Mouse (Mus musculus) T-helper 1 cell (primary cell): ENCODE results near the gene Zfp941.

Source experiments
- in situ Hi-C: fragments of 300-600 bp; cut with MboI, MseI; formaldehyde crosslinking; loops from one replicate; pipeline ENCODE4 v1.15.1; 2025; ENCODE audit warnings: high pct_unique_total_duplicates

Zfp941 gene

GRCm38 (mm10) chr7:140821653-140822329 lies at the start of gene Zfp941:
TSS of gene Zfp941 (minus strand) at chr7:140822178.
- in situ Hi-C loops, result no loop called here

- in situ Hi-C loops, result no loop called here
Observed at GRCm38 (mm10) chr7:140864761-140865160, 42.8 kb upstream of the Zfp941 start.

- in situ Hi-C loops, result no loop called here
Observed at GRCm38 (mm10) chr7:140860728-140861127, 38.8 kb upstream of the Zfp941 start.

- in situ Hi-C loops, result no loop called here
Observed at GRCm38 (mm10) chr7:140859997-140860396, 38.0 kb upstream of the Zfp941 start.

GRCm38 (mm10) chr7:140858746-140859145 lies 36.8 kb upstream of the Zfp941 start:
- in situ Hi-C loops, result no loop called here

- in situ Hi-C loops, result no loop called here
Observed at GRCm38 (mm10) chr7:140857550-140858505, 35.9 kb upstream of the Zfp941 start, which contains the start of gene Bet1l. TSS of gene Bet1l (minus strand) at chr7:140857577.

- in situ Hi-C loops, result no loop called here
Observed at GRCm38 (mm10) chr7:140856785-140857549, 35.0 kb upstream of the Zfp941 start, which contains the start of gene Ric8a. TSS of gene Ric8a (plus strand) at chr7:140856957.

GRCm38 (mm10) chr7:140855860-140856784 lies 34.1 kb upstream of the Zfp941 start, which contains the start of gene Gm45785:
TSS of gene Gm45785 (minus strand) at chr7:140856331.
- in situ Hi-C loops, result no loop called here

- in situ Hi-C loops, result no loop called here
Observed at GRCm38 (mm10) chr7:140855181-140855580, 33.2 kb upstream of the Zfp941 start.

GRCm38 (mm10) chr7:140854483-140854882 lies 32.5 kb upstream of the Zfp941 start:
- in situ Hi-C loops, result no loop called here

- in situ Hi-C loops, result no loop called here
Observed at GRCm38 (mm10) chr7:140853386-140853785, 31.4 kb upstream of the Zfp941 start.

GRCm38 (mm10) chr7:140851916-140852315 lies 29.9 kb upstream of the Zfp941 start:
- in situ Hi-C loops, result no loop called here

- in situ Hi-C loops, result no loop called here
Observed at GRCm38 (mm10) chr7:140848591-140848990, 26.6 kb upstream of the Zfp941 start.

GRCm38 (mm10) chr7:140847755-140848580 lies 26.0 kb upstream of the Zfp941 start, which contains the start of gene Odf3:
TSS of gene Odf3 (plus strand) at chr7:140847805.
- in situ Hi-C loops, result no loop called here

- in situ Hi-C loops, result no loop called here
Observed at GRCm38 (mm10) chr7:140846676-140847075, 24.7 kb upstream of the Zfp941 start.

- in situ Hi-C loops, result no loop called here
Observed at GRCm38 (mm10) chr7:140845683-140846082, 23.7 kb upstream of the Zfp941 start.

GRCm38 (mm10) chr7:140844905-140845665 lies 23.1 kb upstream of the Zfp941 start, which contains the start of gene Scgb1c1:
TSS of gene Scgb1c1 (plus strand) at chr7:140845547.
- in situ Hi-C loops, result loop anchor here (5.0 kb wide), 2 partner anchors 57 to 212 kb away; partner anchors contain the start of gene Cox8b

- in situ Hi-C loops, result loop anchor here (5.0 kb wide), 2 partner anchors 58 to 213 kb away; partner anchors contain the start of gene Cox8b
Observed at GRCm38 (mm10) chr7:140843806-140844205, 21.8 kb upstream of the Zfp941 start.
